Mouse (Mus musculus) lung, postnatal 0 days (tissue): ENCODE results near the gene Clmp. TPM values are rescaled to one million over a fixed set of nuclear protein-coding genes. Genes with fewer than 3 reads are reported as not detected.

Source experiments
- ATAC-seq: fragments of 200-750 bp; cut with Nextera tagmentation; 2 replicates; pipeline ENCODE4 v1.8.0; 2017; ENCODE audit warnings: moderate library complexity
- DNase-seq: peaks from one replicate; pipeline ENCODE4 v3.0.0-alpha.2; 2016; ENCODE audit warnings: low spot score
- H3K27ac ChIP-seq: fragments of 300-500 bp; sonication (generic); 2 replicates; pipeline ENCODE4 v1.5.1; 2014; ENCODE audit warnings: antibody characterized with exemption, mild to moderate bottlenecking, low read length, mixed read lengths
- H3K27me3 ChIP-seq: fragments of 300-500 bp; sonication (generic); replicated peaks from 2 replicates; pipeline ENCODE4 v1.6.1; 2014; ENCODE audit warnings: low read length, mixed read lengths; ENCODE audit not compliant: insufficient read depth
- H3K36me3 ChIP-seq: fragments of 300-500 bp; sonication (generic); 2 replicates; pipeline ENCODE4 v1.6.1; 2014; ENCODE audit warnings: low read length, mixed read lengths; ENCODE audit not compliant: insufficient read depth
- H3K4me1 ChIP-seq: fragments of 300-500 bp; sonication (generic); 2 replicates; pipeline ENCODE4 v1.6.1; 2014; ENCODE audit warnings: antibody characterized with exemption, low read depth, low read length, mixed read lengths; ENCODE audit not compliant: insufficient read depth
- H3K4me2 ChIP-seq: fragments of 300-500 bp; sonication (generic); replicated peaks from 2 replicates; pipeline ENCODE4 v1.6.1; 2014; ENCODE audit warnings: low read depth, mild to moderate bottlenecking, low read length, moderate library complexity, mixed read lengths
- H3K4me3 ChIP-seq: fragments of 300-500 bp; sonication (generic); 2 replicates; pipeline ENCODE4 v1.5.1; 2014; ENCODE audit warnings: low read depth, low read length
- H3K9ac ChIP-seq: fragments of 300-500 bp; sonication (generic); replicated peaks from 2 replicates; pipeline ENCODE4 v1.6.1; 2014; ENCODE audit warnings: low read depth, mild to moderate bottlenecking
- H3K9me3 ChIP-seq: fragments of 300-500 bp; sonication (generic); 2 replicates; pipeline ENCODE4 v1.6.1; 2016; ENCODE audit warnings: low read length, mixed read lengths
- CTCF ChIP-seq: IDR thresholded peaks from 2 replicates; pipeline ENCODE4 v1.5.1; 2016; ENCODE audit warnings: antibody characterized with exemption, mild to moderate bottlenecking
- EP300 ChIP-seq: IDR thresholded peaks from 2 replicates; pipeline ENCODE4 v1.6.1; 2016; ENCODE audit warnings: antibody characterized with exemption, mild to moderate bottlenecking, control low read depth
- whole genome bisulfite sequencing: fragments of 180-500 bp; shearing (Covaris S2); extraction: QIAGEN DNeasy Blood & Tissue Kit; methylation state at CpG from one replicate; pipeline ENCODE4 v1.1.7; 2014; 5-methylcytosine and 5-hydroxymethylcytosine counted together
- polyA plus RNA-seq: library from polyadenylated mRNA; unstranded; fragments of >200 nt; fragmentation: Nextera tagmentation; extraction: Ambion mirVana; gene quantifications from 2 replicates; pipeline ENCODE4 v1.2.1, GENCODE M21; 2015

The Clmp gene
- polyA plus RNA-seq, 1 experiment from 2014 or later: 12.5 TPM

DNA sequence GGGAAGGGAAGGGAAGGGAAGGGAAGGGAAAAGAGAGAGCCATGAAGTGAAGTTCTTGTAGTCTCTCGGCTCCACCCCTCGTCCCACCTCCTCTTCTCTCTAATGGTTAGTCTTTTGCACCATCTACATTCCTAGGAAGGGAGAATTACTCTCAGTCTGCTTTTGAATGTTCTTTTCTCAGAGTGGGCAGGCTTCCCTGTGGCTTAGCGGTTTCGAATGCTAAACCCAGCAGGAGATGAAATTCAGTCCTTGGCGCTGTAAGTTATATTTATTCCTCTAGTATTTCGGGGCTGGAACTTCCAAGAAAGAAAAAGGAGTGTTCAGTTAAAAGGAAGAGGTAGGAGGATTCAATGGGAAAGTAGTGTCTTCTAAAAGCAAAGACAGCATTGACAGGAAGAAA, 51.4 kb downstream of the Clmp start:
- H3K27me3 ChIP-seq: no peaks in the 10 kb centered on the region
- H3K27ac ChIP-seq: no peak overlapping the region
- H3K4me3 ChIP-seq: no peak overlapping the region
- no peaks in the 10 kb centered on the region for H3K4me1 ChIP-seq
- H3K4me2 ChIP-seq: no peak overlapping the region
- H3K36me3 ChIP-seq: no peaks in the 10 kb centered on the region
- no peaks in the 10 kb centered on the region for H3K9me3 ChIP-seq
- H3K9ac ChIP-seq: no peak overlapping the region
- DNase-seq (no peak), ATAC-seq (no peak)
- no peak for TF ChIP-seq CTCF
- no peak for TF ChIP-seq EP300
- 86% methylated on average over 6 of the region's 6 CpGs for WGBS

DNA sequence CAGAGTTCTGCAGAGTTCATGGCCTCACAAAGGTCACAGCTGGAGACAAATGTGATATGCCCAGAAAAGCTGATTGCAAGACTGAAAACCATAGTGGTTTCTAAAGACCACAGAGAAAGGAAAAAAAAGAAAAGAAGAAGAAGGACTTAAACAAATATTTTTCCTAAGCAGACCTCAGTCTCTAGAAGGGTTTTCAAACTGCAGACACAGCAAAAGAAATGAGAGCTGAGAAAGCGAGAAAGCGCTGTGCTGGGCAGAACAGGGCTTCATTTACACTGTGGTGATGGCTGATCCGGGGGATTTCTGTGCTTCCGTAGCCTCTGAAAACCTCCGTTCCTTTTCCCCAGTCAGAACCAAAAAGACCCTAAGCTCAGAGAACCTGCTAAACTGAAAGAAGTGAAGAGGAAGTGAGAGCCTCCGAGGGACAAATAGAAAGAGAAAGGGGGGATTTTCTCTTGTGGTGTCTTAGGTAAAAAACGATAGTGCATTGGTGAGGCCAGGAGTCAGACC, 57.8 kb downstream of the Clmp start:
- H3K9me3 ChIP-seq: no peaks in the 10 kb centered on the region
- no peaks in the 10 kb centered on the region for H3K27me3 ChIP-seq
- ATAC-seq: no peak
- no peak overlapping the region for H3K4me3 ChIP-seq
- H3K27ac ChIP-seq: no peak overlapping the region
- TF ChIP-seq CTCF (no peak), EP300 (no peak)
- 41% methylated on average over 7 of the region's 7 CpGs for WGBS
- no peaks in the 10 kb centered on the region; the same call in 1 of the 2 replicates for H3K4me1 ChIP-seq
- H3K9ac ChIP-seq: no peak overlapping the region
- H3K36me3 ChIP-seq: no peaks in the 10 kb centered on the region
- no peak overlapping the region for H3K4me2 ChIP-seq
- DNase-seq: no peak

DNA sequence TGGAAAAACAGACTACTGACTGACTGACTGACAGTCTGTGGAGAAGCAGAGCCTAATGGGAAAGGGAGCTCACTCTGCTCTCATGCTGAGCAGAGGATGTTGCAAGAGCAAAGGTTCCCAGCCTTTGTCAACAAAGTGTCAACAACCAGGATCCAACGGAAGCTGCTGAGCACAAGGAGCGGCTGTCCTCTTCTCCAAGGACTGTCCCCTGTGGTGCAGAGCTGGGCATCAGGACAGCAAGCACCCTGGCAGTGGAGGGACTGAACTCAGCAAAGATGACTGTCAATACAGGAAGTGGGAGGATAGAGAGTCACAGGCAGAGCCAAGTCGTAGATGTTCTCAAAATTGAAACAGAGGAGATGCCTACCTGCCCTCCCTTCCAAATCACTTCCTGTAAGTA, 58.5 kb downstream of the Clmp start:
- Histone ChIP-seq H3K4me2 (no peak overlapping the region), H3K27ac (no peak overlapping the region), H3K4me3 (no peak overlapping the region), H3K9ac (no peak overlapping the region), H3K27me3 (no peaks in the 10 kb centered on the region), H3K4me1 (no peaks in the 10 kb centered on the region; the same call in 1 of the 2 replicates), H3K36me3 (no peaks in the 10 kb centered on the region), H3K9me3 (no peaks in the 10 kb centered on the region)
- peak; percentile 67 for ATAC-seq
- DNase-seq: peak; percentile 53
- TF ChIP-seq CTCF (no peak), EP300 (no peak)
- 14% methylated on average over 3 of the region's 3 CpGs for WGBS

DNA sequence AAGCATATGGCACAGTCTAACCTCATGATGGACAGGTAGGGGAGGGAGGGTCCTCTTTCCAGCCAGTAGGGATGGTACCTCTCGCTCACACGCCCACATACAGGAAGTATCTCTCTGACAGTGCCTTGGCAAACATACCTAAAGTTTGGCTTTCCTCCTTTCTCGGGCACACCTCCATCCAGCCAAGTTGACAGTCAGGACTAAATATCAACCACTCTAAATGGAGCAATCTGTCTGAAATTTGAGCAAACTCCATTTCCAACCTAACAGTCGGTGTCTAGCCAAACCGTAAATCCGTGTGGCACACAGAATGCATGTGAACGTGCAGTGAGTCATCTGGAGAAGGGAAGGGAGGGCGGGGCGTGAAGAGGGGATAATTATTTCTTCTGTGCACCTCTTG, 61.0 kb downstream of the Clmp start:
- no peak for ATAC-seq
- Histone ChIP-seq H3K27ac (no peak overlapping the region), H3K4me2 (no peak overlapping the region), H3K4me3 (no peak overlapping the region), H3K27me3 (no peaks in the 10 kb centered on the region), H3K4me1 (no peaks in the 10 kb centered on the region; the same call in 1 of the 2 replicates), H3K9me3 (no peaks in the 10 kb centered on the region), H3K9ac (no peak overlapping the region), H3K36me3 (no peaks in the 10 kb centered on the region)
- DNase-seq: no peak
- WGBS: 55% methylated on average over 9 of the region's 9 CpGs
- TF ChIP-seq CTCF (no peak), EP300 (no peak)

DNA sequence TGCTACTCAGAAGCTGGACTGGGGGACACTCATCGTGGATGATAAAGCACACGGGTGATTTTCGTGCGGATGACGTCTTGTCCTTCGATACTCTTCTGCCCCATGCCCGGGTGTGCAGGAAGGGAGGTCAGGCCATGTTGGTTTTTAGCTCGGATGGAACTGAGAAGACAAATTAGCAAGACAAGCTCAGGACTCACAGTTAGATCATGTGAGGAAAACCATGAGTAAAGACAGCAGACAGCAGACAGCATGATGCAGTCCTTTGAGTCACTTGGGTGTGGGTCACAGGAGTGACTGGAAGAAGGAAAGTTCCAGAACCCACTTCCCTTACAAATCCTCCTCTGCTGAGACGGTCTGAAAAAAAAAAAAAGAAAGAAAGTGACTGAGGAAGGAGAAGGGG, 61.5 kb downstream of the Clmp start:
- no peaks in the 10 kb centered on the region for H3K9me3 ChIP-seq
- H3K27ac ChIP-seq: no peak overlapping the region
- TF ChIP-seq CTCF (no peak), EP300 (no peak)
- H3K27me3 ChIP-seq: no peaks in the 10 kb centered on the region
- H3K4me2 ChIP-seq: no peak overlapping the region
- ATAC-seq (no peak), DNase-seq (no peak)
- H3K4me3 ChIP-seq: no peak overlapping the region
- no peaks in the 10 kb centered on the region for H3K36me3 ChIP-seq
- WGBS: 57% methylated on average over 9 of the region's 9 CpGs
- no peaks in the 10 kb centered on the region; the same call in 1 of the 2 replicates for H3K4me1 ChIP-seq
- no peak overlapping the region for H3K9ac ChIP-seq

DNA sequence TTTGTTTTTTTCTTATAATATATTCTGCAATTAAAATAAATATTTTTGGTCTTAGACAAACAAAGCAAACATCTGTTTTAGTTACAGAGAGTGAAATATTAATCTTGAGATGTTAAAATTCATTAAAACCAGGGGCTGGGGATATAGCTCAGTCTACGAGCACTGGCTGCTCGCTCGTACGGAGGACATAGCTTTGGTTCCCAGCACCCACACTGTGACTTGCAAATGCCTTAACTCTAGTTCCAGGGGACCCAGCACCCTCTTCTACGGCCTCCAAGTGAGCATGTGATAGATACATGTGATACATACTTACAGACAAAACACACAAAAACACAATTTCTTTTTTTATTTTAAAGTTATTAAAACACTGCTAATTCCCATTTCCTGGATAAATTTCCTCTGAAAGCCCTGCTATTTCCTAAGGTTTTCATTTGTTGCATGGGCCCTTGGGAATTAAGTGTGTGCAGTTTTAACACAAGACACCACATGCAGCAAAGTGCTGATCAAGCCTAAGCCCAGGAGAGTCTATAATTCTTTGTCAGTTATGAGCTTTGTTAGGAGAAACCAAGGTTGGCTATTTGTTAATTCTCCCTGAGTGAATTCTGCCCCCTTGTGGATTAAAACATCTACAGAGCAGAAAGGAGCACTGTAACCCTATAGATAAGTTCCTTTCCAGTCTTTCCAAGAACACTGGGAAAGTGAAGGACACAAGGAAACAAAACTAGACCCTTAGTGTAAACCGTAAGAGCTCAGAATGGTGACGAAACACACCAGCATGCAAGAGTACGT, 64.3 kb downstream of the Clmp start:
- peak; percentile 43; the same call in 1 of the 2 replicates for ATAC-seq
- Histone ChIP-seq H3K36me3 (no peaks in the 10 kb centered on the region), H3K4me3 (no peak overlapping the region), H3K4me2 (no peak overlapping the region), H3K4me1 (no peaks in the 10 kb centered on the region), H3K27me3 (no peaks in the 10 kb centered on the region), H3K9ac (no peak overlapping the region), H3K27ac (no peak overlapping the region), H3K9me3 (no peaks in the 10 kb centered on the region)
- WGBS: 64% methylated on average over 8 of the region's 8 CpGs
- peak; percentile 85 for DNase-seq
- TF ChIP-seq CTCF: peak; percentile 78
- TF ChIP-seq EP300: no peak
